Mouse (Mus musculus) midbrain, embryonic 14.5 days (tissue): ENCODE data around the gene Dnajb3. TPM values are rescaled to one million over a fixed set of nuclear protein-coding genes. Genes with fewer than 3 reads are reported as not detected.

Experiments
- ATAC-seq: fragments of 200-750 bp; cut with Nextera tagmentation; 2 replicates; pipeline ENCODE4 v1.8.0; 2017; ENCODE audit warnings: moderate number of reproducible peaks, moderate library complexity; ENCODE audit not compliant: low FRiP score, low TSS enrichment
- DNase-seq: peaks from one replicate; pipeline ENCODE4 v3.0.0-alpha.2; 2015
- H3K27ac ChIP-seq: fragments of 300-500 bp; sonication (generic); replicated peaks from 2 replicates; pipeline ENCODE4 v1.5.1; 2014; ENCODE audit warnings: mild to moderate bottlenecking, low read depth, low read length, moderate library complexity
- H3K27me3 ChIP-seq: fragments of 300-500 bp; sonication (generic); 2 replicates; pipeline ENCODE4 v1.6.1; 2014; ENCODE audit warnings: low read length, control low read depth, mixed read lengths; ENCODE audit not compliant: control insufficient read depth, insufficient read depth
- H3K36me3 ChIP-seq: fragments of 300-500 bp; sonication (generic); 2 replicates; pipeline ENCODE4 v1.6.1; 2014; ENCODE audit warnings: low read length, control low read depth; ENCODE audit not compliant: control insufficient read depth, insufficient read depth
- H3K4me1 ChIP-seq: fragments of 300-500 bp; sonication (generic); 2 replicates; pipeline ENCODE4 v1.6.1; 2014; ENCODE audit warnings: mild to moderate bottlenecking, antibody characterized with exemption, low read length, control low read depth; ENCODE audit not compliant: control insufficient read depth, insufficient read depth
- H3K4me2 ChIP-seq: fragments of 300-500 bp; sonication (generic); 2 replicates; pipeline ENCODE4 v1.6.1; 2014; ENCODE audit warnings: mild to moderate bottlenecking, low read length, moderate library complexity
- H3K4me3 ChIP-seq: fragments of 300-500 bp; sonication (generic); replicated peaks from 2 replicates; pipeline ENCODE4 v1.5.1; 2014; ENCODE audit warnings: low read depth, low read length
- H3K9ac ChIP-seq: fragments of 300-500 bp; sonication (generic); replicated peaks from 2 replicates; pipeline ENCODE4 v1.6.1; 2014; ENCODE audit warnings: mild to moderate bottlenecking, low read length, moderate library complexity
- H3K9me3 ChIP-seq: fragments of 300-500 bp; sonication (generic); 2 replicates; pipeline ENCODE4 v1.6.1; 2016; ENCODE audit warnings: low read length, control low read depth, mixed read lengths; ENCODE audit not compliant: control insufficient read depth
- WGBS: fragments of 180-500 bp; shearing (Covaris S2); extraction: QIAGEN DNeasy Blood & Tissue Kit; methylation state at CpG from one replicate; pipeline ENCODE4 v1.1.7; 2014; 5-methylcytosine and 5-hydroxymethylcytosine counted together
- polyA plus RNA-seq: library from polyadenylated mRNA; unstranded; fragments of >200 nt; fragmentation: Nextera tagmentation; extraction: Ambion mirVana; gene quantifications from 2 replicates; pipeline ENCODE4 v1.2.1, GENCODE M21; 2014

The Dnajb3 gene
- polyA plus RNA-seq, 1 experiment from 2014 or later: 14.2 TPM

GRCm38 (mm10) chr1:88213766-88214461, 8.3 kb upstream of the Dnajb3 start:
- H3K4me2 ChIP-seq: no peak overlapping the region
- peak; percentile 1 for DNase-seq
- H3K4me3 ChIP-seq: no peak overlapping the region
- no peaks in the 10 kb centered on the region for H3K27me3 ChIP-seq
- H3K27ac ChIP-seq: no peak overlapping the region
- peak; percentile 15 for ATAC-seq
- H3K9me3 ChIP-seq: peaks cover 62% of the 10 kb centered on the region
- WGBS: 83% methylated on average over 2 of the region's 2 CpGs
- H3K4me1 ChIP-seq: no peaks in the 10 kb centered on the region
- H3K36me3 ChIP-seq: no peaks in the 10 kb centered on the region
- H3K9ac ChIP-seq: no peak overlapping the region

GRCm38 (mm10) chr1:88213061-88213460, 7.5 kb upstream of the Dnajb3 start:
- ATAC-seq (no peak), DNase-seq (peak; percentile 1)
- no peaks in the 10 kb centered on the region for H3K36me3 ChIP-seq
- no peaks in the 10 kb centered on the region for H3K4me1 ChIP-seq
- no peak overlapping the region for H3K27ac ChIP-seq
- no peak overlapping the region for H3K9ac ChIP-seq
- 75% methylated on average over 1 of the region's 1 CpGs for WGBS
- H3K27me3 ChIP-seq: no peaks in the 10 kb centered on the region
- no peak overlapping the region for H3K4me3 ChIP-seq
- peaks cover 62% of the 10 kb centered on the region for H3K9me3 ChIP-seq
- H3K4me2 ChIP-seq: no peak overlapping the region

GRCm38 (mm10) chr1:88212341-88213045, 6.9 kb upstream of the Dnajb3 start:
- 60% methylated on average over 8 of the region's 8 CpGs for WGBS
- ATAC-seq (peak; percentile 21; the same call in 1 of the 2 replicates), DNase-seq (peak; percentile 2)

GRCm38 (mm10) chr1:88211812-88212211, 6.2 kb upstream of the Dnajb3 start, which contains the start of gene Ugt1a1:
TSS of gene Ugt1a1 (plus strand) at chr1:88211959.
- 0 out of 2 replicates have a peak, but pooled peaks have one; percentile 5 for ATAC-seq
- Histone ChIP-seq H3K27me3 (no peaks in the 10 kb centered on the region), H3K9me3 (peaks cover 53% of the 10 kb centered on the region), H3K27ac (no peak within 1 kb of the TSS), H3K9ac (no peak within 1 kb of the TSS), H3K36me3 (no peaks in the 10 kb centered on the region), H3K4me2 (no peak within 1 kb of the TSS), H3K4me1 (no peaks in the 10 kb centered on the region), H3K4me3 (no peak within 1 kb of the TSS)
- peak; percentile 1 for DNase-seq
- WGBS: 70% methylated on average over 8 of the region's 8 CpGs

More at GRCm38 (mm10) chr1:88212341-88213045, 6.9 kb upstream of the Dnajb3 start:
- H3K9ac ChIP-seq: no peak overlapping the region
- no peaks in the 10 kb centered on the region for H3K27me3 ChIP-seq
- H3K4me2 ChIP-seq: no peak overlapping the region
- H3K36me3 ChIP-seq: no peaks in the 10 kb centered on the region
- no peaks in the 10 kb centered on the region for H3K4me1 ChIP-seq
- peaks cover 60% of the 10 kb centered on the region for H3K9me3 ChIP-seq
- H3K27ac ChIP-seq: no peak overlapping the region
- H3K4me3 ChIP-seq: no peak overlapping the region

- no peak for ATAC-seq
- H3K9ac ChIP-seq: no peak overlapping the region
- 72% methylated on average over 2 of the region's 2 CpGs for WGBS
These were observed 1.4 kb upstream of the Dnajb3 start for GRCm38 (mm10) chr1:88206843-88207479.

GRCm38 (mm10) chr1:88200456-88200855, 5.1 kb downstream of the Dnajb3 start, which contains the start of gene Ugt1a2:
TSS of gene Ugt1a2 (plus strand) at chr1:88200601.
- ATAC-seq (no peak), DNase-seq (no peak)
- Histone ChIP-seq H3K4me1 (0 out of 2 replicates have a peak, but pooled peaks cover 5% of the 10 kb centered on the region), H3K4me2 (no peak within 1 kb of the TSS), H3K36me3 (no peaks in the 10 kb centered on the region), H3K9me3 (peaks cover 22% of the 10 kb centered on the region), H3K4me3 (no peak within 1 kb of the TSS), H3K9ac (no peak within 1 kb of the TSS), H3K27ac (no peak within 1 kb of the TSS), H3K27me3 (no peaks in the 10 kb centered on the region)
- WGBS: 89% methylated on average over 7 of the region's 7 CpGs

More at GRCm38 (mm10) chr1:88206843-88207479, 1.4 kb upstream of the Dnajb3 start:
- DNase-seq: no peak
- 0 out of 2 replicates have a peak, but pooled peaks cover 5% of the 10 kb centered on the region for H3K4me1 ChIP-seq
- H3K36me3 ChIP-seq: no peaks in the 10 kb centered on the region
- no peak overlapping the region for H3K4me3 ChIP-seq
- no peak overlapping the region for H3K27ac ChIP-seq
- no peak overlapping the region for H3K4me2 ChIP-seq
- peaks cover 29% of the 10 kb centered on the region for H3K9me3 ChIP-seq
- no peaks in the 10 kb centered on the region for H3K27me3 ChIP-seq

GRCm38 (mm10) chr1:88199996-88200395, 5.6 kb downstream of the Dnajb3 start:
- Histone ChIP-seq H3K4me1 (0 out of 2 replicates have a peak, but pooled peaks cover 1% of the 10 kb centered on the region), H3K4me3 (no peak overlapping the region), H3K27me3 (no peaks in the 10 kb centered on the region), H3K4me2 (no peak overlapping the region), H3K9ac (no peak overlapping the region), H3K9me3 (peaks cover 19% of the 10 kb centered on the region), H3K36me3 (no peaks in the 10 kb centered on the region), H3K27ac (no peak overlapping the region)
- ATAC-seq (no peak), DNase-seq (no peak)
- 80% methylated on average over 2 of the region's 2 CpGs for WGBS

GRCm38 (mm10) chr1:88197443-88197842, 8.1 kb downstream of the Dnajb3 start:
- H3K27ac ChIP-seq: no peak overlapping the region
- ATAC-seq: no peak

More at GRCm38 (mm10) chr1:88197443-88197842, 8.1 kb downstream of the Dnajb3 start:
- Histone ChIP-seq H3K4me1 (no peaks in the 10 kb centered on the region), H3K4me3 (no peak overlapping the region), H3K9me3 (no peaks in the 10 kb centered on the region), H3K36me3 (no peaks in the 10 kb centered on the region), H3K4me2 (no peak overlapping the region), H3K27me3 (no peaks in the 10 kb centered on the region), H3K9ac (no peak overlapping the region)
- DNase-seq: no peak
- whole genome bisulfite sequencing: 79% methylated on average over 3 of the region's 3 CpGs
